Mouse (Mus musculus) myocyte (in vitro differentiated cells): ENCODE data around the gene Rpl35.

Experiments used
- MAX ChIP-seq: IDR thresholded peaks from one replicate; pipeline ENCODE4 v1.6.1; 2011; ENCODE audit warnings: low read depth, mild to moderate bottlenecking, control low read depth
- MYOG ChIP-seq, 3 experiments: IDR thresholded peaks; one replicate each; pipeline ENCODE4 v1.6.1; 2011; ENCODE audit warnings: control low read depth in 2 of 3, low read depth in 2 of 3, mild to moderate bottlenecking in 2 of 3; ENCODE audit not compliant: insufficient read length in 2 of 3, control insufficient read depth in 1 of 3, insufficient read depth in 1 of 3
- POLR2A ChIP-seq: IDR thresholded peaks from one replicate; pipeline ENCODE4 v1.6.1; 2011; ENCODE audit warnings: low read depth, mild to moderate bottlenecking, control low read depth, moderate library complexity; ENCODE audit not compliant: insufficient read length
- POLR2AphosphoS2 ChIP-seq: IDR thresholded peaks from one replicate; pipeline ENCODE4 v1.6.1; 2011; ENCODE audit warnings: low read depth, control low read depth; ENCODE audit not compliant: insufficient read length
- TCF12 ChIP-seq: IDR thresholded peaks from one replicate; pipeline ENCODE4 v1.6.1; 2011; ENCODE audit warnings: mild to moderate bottlenecking, control low read depth; ENCODE audit not compliant: poor library complexity, insufficient read depth, severe bottlenecking
- TCF3 ChIP-seq: IDR thresholded peaks from one replicate; pipeline ENCODE4 v1.6.1; 2011; ENCODE audit warnings: low read depth, control low read depth; ENCODE audit not compliant: insufficient read length

GRCm38 (mm10) chr2:38997386-38998374 lies 7.7 kb downstream of the Rpl35 start, which contains the start of gene Wdr38:
- TF ChIP-seq TCF12 (no peak), POLR2A (peak; percentile 47), POLR2AphosphoS2 (no peak), MAX (peak; percentile 64), MYOG (IDR thresholded peaks at IDR 0.05; ENCODE audit: control insufficient read depth in 1 of 3, insufficient read depth in 1 of 3, insufficient read length in 2 of 3, low read depth in 2 of 3) (peak in 1 of 3 experiments; percentile 11), TCF3 (no peak)
